Mouse (Mus musculus) urinary bladder, postnatal 4 days (tissue): ENCODE measurements around the gene Esrra.

ENCODE experiments used
- DNase-seq, 2 experiments: peaks; one replicate each; pipeline ENCODE4 v3.0.0; 2021 to 2022; ENCODE audit warnings: low spot score in 2 of 2

Gene Esrra

GRCm38 (mm10) chr19:6941372-6942248 lies 20.0 kb upstream of the Esrra start, which contains the start of gene Bad:
Bad (plus strand) TSS chr19:6941861.
- peak; percentile 92 to 96 for DNase-seq

DNA sequence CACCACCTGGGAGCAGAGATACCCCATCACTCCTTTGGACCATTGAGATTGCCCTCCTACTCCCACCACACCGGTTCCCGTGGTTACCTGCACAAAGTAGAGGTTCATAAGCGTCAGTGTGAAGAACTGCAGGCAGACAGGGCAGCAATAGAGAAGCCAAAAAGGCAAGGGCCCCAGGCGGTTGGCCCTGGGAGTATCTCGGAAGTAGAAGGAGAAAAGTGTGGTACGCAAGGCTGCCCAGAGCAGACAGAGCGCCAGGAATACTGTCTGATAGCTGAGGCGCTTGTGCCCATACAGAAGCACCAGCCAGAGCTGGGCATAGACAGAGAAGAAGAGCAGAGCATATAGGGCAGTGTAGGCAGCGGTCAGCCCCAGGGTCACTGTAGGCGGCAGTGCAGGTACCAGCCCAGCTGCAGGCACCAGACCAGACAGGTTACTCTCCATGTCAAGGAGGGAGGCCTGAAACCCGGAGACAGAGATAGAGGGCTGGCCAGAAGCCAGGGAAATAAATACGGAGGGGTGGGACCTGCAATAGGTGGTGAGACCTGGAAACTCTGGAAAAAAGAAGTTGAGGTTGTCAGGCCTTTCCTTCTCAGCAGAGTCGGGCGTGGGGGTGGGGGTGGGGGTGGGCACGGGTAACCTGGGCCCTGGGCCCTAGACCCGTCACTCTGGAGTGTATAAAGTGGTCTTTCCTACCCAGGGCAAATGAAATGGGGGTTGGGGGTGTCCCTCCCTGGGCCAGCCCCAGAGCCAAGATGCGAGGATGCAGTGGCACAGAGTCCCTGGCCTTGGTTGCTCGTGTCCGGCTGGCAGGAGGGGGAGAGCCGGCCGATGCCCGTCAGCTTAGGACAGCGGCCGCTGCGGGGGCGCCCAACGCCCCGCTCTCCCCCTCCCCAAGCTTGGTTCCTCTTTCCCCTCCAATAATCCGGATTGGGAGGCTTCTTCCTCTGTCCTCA lies 19.1 kb upstream of the Esrra start:
- peak in 1 of 2 experiments; percentile 58 for DNase-seq

- no peak for DNase-seq
Measured at GRCm38 (mm10) chr19:6939106-6940002, 17.7 kb upstream of the Esrra start.

GRCm38 (mm10) chr19:6937541-6938465 lies 16.2 kb upstream of the Esrra start:
- no peak for DNase-seq

- DNase-seq: no peak
Measured at GRCm38 (mm10) chr19:6936299-6936698, 14.7 kb upstream of the Esrra start.

GRCm38 (mm10) chr19:6934195-6934977 lies 12.8 kb upstream of the Esrra start, which contains the start of gene Kcnk4:
Kcnk4 (minus strand) TSS chr19:6934515.
- no peak for DNase-seq

- no peak for DNase-seq
Measured at GRCm38 (mm10) chr19:6933436-6934194, 12.0 kb upstream of the Esrra start.

- no peak for DNase-seq
Measured at GRCm38 (mm10) chr19:6933102-6933435, 11.5 kb upstream of the Esrra start.

DNA sequence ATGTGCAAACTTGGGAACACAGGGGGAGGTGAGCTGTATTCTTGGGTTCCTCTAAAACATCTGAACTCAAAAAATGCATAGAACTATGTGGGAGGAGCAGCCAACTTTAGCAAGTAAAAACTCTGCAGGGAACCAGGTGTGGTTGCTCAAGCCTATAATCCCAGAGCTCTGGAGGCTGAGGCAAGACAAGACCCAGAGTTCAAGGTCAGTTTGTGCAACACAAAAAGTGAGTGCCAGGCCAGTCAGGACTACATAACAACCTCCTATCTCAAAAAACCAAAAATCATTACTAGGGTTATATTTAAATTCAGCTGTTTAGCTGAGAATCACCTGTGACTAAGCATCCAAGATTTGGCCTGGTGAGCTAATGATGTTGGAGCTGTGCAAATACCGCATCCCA lies 10.4 kb upstream of the Esrra start:
- DNase-seq: no peak

GRCm38 (mm10) chr19:6931002-6931401 lies 9.4 kb upstream of the Esrra start:
- no peak for DNase-seq

- no peak for DNase-seq
Measured at GRCm38 (mm10) chr19:6928080-6928479, 6.5 kb upstream of the Esrra start.

GRCm38 (mm10) chr19:6926559-6927255 lies 5.1 kb upstream of the Esrra start:
- no peak for DNase-seq

- no peak for DNase-seq
Measured at GRCm38 (mm10) chr19:6925611-6926329, 4.2 kb upstream of the Esrra start.

DNA sequence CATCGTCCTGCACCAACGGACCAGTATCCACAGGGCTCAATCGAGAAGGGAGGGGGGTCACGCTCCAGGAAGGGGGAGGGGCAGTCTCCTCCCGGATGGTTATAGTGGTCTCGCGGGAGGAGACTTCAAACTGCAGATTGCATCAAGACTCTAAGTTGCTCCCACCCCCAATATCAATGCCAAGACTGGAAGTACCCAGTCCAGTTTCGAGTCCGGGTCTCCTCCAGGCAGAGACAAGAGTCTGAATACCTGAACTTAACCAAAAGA lies 3.6 kb upstream of the Esrra start, which contains the start of gene Catsperz:
Catsperz (minus strand) TSS at position 74 of the 267 bp plus-strand sequence.
- no peak for DNase-seq

- DNase-seq: peak; percentile 72 to 89
Measured at GRCm38 (mm10) chr19:6924461-6925306, 3.1 kb upstream of the Esrra start.

- DNase-seq: no peak
Measured at GRCm38 (mm10) chr19:6922901-6923735, 1.5 kb upstream of the Esrra start.
